Mouse (Mus musculus): ENCODE measurements around the gene Spint5.

Spint5 gene

DNA sequence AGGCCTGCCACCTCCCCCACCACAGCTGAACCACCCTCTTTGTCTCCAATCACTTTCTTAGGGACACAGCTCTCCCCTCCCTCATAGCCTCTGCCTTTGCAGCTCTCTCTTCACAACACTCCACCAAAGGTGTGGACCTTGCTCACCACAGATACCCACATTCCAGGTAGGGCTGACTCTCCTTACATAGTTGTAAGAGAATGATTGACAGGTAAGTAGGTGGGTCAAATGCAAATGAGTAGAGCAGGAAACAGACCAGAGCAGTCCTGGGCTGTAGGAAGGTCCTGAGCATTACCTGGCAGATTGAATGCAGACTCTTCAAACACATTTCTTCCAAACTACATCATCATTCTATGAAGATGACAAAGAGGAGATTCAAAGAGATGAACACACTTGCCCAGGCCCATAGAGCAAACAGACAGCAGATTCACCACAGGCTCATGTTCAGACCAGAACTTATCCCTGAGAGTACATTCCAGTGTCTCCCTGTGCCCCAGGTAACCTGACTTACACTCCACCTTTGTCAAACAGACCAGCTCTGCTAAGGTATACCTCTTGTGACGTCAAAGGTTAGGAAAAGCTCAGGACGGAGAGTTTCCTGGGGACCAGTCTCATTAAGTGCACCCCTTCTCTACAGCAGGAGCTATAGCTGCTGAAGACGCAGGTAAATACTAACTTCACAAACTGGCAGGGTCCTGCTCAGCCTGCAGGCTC lies 22.4 kb downstream of the Spint5 start:
- DNase-seq (ENCODE audit: low read depth, low spot score): no peak

DNA sequence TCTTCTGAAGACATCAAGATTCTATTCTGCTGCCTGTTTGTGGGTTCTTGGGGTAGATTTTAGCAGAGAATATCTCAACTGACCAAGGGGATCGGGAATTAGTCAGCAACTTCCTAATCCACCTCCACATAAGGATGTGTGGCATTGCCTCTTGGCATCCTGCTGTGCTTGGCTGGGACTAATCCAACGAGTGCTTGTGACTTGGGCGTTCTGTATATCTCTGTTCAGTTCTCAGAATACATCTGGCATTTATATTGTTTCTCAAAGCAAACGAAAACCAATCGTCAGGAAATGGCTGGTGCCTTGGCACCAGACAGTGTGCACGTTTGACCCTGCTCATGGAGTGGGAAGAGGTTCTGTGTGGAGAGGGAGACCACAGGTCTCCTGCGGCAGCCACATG lies 24.8 kb downstream of the Spint5 start:
- no peak for DNase-seq (ENCODE audit: low read depth, low spot score)

DNA sequence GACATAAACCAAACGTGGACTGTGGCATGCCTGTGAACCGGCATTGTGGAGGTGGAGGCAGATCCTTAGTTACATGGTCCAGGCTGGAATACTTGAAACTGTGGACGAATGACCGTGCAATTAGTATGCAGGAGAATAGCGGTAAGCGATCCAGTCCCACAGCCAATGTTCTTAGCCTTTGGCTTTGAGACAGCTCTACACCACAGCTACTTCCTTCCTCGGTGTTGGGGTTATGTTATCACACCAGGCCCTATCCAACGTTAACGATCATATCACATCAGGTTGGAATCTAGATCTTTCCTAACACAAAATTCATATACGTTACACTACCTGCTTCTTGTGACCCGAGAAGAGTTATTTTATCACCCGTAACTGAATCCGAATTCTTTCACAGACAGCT lies 29.9 kb downstream of the Spint5 start:
- no peak for DNase-seq (ENCODE audit: low read depth, low spot score)

DNA sequence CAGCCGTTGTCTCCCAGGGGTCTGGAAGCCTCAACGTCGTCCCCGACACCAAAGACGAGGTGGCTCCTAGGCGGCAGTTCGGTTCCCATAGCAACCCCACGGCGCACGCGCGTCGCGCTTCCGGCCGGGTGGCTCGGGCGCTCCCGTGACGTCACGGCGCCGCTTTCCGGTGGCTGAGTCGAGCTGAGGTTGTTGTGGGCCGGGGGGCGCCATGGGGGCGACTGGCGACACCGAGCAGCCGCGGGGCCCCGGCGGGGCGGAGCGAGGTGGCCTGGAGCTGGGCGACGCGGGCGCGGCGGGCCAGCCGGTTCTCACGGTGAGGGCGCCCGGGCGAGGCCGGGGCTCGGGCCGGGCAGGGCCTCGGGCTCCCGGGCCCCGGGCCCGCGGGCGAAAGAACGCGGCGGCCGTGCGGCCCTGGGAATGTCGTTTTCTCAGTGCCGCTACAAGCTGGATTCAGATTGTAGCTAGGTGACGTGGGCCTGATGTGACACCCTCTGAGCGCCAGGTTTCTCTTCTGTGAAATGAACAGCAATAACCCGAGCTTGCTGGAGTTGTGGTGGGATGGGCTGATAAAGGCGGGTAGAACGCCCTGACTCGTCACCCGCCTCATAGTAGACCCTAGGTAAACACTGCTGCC lies 30.9 kb downstream of the Spint5 start, which contains the start of the genes Wfdc3 and Dnttip1:
Gene Wfdc3 (minus strand): TSS at position 89 of the 637 bp plus-strand sequence.
Gene Dnttip1 (plus strand): TSS at position 141 of the 637 bp plus-strand sequence.
- DNase-seq (ENCODE audit: low read depth, low spot score): peak; percentile 95

DNA sequence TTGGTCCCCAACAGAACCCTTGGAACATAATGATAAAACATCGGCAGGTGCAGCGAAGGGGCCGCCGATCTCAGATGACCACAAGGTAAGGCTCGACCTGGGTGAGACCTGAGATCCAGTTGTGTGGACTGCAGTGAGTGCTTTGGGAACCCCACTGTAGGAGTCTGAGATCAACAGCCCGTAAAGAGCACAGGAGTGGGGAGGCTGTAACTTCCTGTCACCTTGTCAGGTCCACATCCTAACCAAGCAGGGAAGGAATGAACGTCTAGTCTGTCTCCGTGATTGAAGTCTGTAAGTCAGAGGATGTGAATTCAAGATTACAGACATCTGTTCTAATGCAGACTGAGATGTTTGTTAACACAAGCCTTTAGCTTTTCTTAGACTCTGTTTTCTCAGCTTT lies 31.6 kb downstream of the Spint5 start:
- no peak for DNase-seq (ENCODE audit: low read depth, low spot score)

DNA sequence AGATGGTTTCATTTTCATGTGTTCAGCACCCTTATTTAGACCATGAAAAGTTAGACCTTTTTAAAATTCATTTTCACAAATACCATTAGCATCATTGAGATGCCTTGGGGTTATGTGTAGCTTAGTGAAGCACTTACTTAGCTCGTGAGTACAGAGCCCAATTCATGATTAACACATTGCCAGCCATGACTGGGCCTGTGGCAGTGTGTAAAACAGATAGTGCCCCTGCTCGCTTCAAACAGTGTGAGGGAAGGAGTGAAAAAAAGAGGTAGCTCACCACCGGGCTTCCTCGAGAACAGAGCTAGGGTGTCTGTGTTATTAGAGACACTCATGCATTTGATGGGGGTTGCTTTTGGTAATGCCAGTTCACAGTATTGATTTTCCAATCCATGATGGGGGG lies 33.1 kb downstream of the Spint5 start:
- DNase-seq (ENCODE audit: low read depth, low spot score): no peak

DNA sequence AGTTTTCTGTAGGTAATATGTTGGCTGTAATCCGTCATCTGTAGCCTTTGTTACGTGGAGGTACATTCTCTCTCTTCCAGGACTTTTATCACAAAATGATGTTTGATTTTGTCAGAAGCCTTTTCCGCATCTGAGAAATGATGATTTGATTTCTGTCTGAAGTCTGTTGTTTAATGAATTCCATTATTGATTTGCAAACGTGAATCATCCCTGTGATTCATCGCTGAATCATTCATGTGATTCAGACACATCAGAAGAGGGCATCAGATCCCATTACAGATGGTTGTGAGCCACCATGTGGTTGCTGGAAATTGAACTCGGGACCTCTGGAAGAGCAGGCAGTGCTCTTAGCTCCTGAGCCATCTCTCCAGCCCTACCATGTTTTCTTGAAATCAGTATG lies 33.9 kb downstream of the Spint5 start:
- DNase-seq (ENCODE audit: low read depth, low spot score): no peak

DNA sequence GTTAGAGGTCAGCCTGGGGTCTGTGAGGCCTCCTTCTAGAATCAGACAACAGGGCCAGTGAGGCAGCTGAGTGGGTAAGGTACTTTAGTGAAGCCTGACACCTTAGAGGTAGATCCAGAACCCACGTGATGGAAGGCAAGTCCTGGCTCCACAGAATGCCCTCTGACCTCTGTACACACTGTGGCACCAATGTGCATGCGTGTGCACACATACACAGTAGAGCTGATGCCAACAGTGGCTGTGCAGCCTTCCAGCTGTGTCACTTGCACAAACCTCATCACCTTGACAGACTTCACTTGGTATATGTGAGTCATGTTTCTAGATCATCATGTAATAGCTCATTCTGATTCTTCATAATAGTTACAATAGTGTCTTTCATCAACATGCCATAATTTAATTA lies 37.3 kb downstream of the Spint5 start:
- DNase-seq (ENCODE audit: low read depth, low spot score): no peak

DNA sequence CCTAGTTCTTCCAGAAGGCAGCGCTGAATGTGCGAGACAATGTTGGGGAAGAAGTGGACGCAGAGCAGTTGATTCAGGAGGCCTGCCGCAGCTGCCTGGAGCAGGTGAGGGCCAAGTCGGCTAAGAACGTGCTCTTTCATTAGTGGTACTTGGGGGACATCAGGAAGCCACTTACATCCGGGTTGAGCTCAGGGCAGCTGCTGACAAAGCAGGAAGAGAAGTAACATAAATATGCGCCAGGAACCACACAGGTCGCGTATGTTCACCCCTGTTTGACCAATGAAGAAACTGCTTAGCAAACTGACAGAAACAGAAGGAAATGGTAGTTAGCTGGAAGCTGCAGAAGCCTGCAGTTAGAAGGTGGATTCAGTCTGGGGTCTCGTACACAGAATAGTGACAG lies 39.0 kb downstream of the Spint5 start:
- no peak for DNase-seq (ENCODE audit: low read depth, low spot score)

DNA sequence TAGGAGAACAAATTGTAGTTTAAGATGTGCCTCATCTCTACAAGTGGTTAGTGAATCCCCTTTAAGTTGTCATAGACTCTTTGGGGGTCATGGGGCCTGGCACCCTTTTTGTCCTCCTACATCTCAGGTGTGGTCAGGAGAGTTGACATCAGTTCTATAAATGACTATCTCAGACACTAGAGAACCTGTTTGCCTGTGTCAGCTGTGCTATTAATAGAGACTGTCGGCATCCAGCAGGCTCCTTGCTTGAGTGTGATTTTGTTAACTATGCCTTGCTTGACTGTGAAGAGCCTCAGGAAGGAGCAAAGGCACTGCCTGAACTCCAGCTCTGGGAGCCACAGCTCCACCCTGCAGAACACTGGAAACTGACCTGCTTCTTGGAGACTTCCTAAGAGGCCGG lies 39.7 kb downstream of the Spint5 start:
- no peak for DNase-seq (ENCODE audit: low read depth, low spot score)

DNA sequence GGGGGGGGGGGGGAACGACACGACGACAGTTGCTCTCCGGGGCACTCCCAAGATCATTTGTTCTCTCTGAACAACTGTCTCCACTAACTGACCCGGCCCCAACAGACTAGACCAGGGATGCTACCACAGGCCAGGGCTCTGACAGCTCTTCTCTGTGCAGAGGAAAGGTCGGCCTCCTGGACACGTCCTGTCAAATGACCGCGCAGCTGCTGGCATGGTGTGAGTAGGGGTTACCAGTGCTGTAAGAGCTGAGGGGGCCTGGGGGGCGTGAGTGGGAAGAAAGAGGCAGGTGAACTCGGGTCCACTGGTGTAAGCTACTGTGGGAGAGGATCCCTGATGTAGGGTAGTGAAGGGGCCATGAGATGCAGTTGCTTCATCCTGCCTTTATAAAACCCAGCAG lies 42.7 kb downstream of the Spint5 start:
- DNase-seq (ENCODE audit: low read depth, low spot score): no peak

DNA sequence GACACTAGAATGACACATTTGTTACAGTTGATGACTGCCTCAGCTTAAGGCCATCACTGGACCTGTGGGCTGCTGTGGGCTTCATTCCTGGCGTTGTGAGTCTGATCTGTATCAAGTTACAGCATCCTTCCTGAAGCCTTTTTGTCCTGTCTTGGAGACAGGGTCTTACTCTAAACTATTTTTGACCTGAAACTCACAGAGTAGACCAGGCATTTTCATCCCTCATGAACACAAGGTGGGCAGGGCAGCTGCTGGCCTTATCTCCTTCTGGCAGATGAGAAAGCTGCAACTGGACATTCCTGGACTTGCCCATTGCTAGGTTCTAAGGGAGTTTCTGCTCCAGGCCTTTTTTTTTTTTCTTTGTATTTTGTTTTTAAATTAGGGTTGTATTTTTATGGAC lies 43.6 kb downstream of the Spint5 start:
- DNase-seq (ENCODE audit: low read depth, low spot score): no peak

DNA sequence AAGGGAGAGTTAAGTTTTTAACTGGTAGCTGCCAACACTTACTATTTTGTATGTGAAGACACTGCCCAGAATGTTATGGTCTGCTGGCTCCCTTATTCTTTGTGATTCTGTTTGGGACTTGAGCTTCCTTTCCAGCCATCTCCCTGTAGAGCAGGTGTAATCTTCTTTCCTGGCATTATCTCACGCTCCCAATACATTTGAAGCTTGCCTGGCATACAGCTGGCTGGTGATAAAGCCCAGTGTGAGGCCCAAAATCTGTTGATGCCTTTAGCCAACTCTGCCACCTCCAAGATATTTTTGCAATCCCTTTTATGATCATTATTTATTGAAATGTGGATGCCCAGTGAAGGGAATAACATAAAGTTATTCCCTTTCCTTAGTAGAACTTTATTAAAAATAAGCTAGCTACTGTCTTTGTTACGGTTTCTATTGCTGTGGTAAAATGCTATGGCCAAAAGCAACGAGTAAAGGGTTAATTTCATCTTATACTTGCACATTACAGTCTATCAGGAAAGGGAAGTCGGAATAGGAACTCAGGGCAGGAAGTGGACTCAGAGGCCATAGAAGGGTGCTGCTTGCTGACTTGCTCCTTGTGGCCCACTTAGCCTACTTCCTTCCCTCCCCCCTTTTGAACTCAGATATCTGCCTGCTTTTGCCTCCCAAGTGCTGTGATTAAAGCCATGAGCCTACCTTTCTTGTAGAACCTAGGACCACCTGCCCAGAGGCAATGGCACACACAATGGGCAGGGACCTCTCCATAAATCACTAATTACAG lies 45.1 kb downstream of the Spint5 start:
- no peak for DNase-seq (ENCODE audit: low read depth, low spot score)

DNA sequence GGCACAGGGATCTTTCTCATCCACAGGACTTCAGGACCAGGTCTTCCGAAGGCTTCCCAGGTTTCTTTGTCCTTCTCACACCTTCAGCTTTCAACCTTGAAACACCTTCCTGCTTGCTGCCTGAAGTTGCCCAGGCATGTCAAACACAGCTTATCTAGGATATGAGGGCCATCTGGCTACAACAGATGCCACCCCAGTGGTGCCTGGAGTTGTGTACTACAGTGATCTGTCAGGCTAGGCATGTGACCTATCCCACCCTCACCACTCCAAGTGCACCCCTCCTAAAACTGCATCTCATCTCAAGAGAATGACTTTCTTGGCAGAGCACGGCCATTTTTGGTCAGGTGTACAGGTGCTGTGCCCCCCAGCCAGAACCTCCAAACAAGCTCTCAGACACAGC lies 46.4 kb downstream of the Spint5 start:
- DNase-seq (ENCODE audit: low read depth, low spot score): no peak

DNA sequence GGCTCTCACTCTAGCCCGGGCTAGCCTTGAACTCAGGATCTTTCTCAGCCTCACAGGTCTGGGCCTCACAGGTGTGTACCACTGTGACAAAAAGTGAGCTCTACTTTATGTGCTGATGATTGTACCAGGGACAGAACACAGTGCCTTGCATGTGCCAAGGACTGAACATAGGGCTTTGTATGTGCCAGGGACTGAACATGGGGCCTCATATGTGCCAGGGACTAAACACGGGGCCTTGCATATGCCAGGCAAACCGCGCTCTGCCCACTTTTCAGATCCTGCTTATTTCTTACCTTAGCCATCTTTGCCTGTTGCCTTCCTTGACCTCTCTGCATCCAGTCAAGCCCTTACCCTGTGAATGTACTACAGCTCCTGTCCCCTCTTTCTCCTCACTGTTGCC lies 46.9 kb downstream of the Spint5 start:
- DNase-seq (ENCODE audit: low read depth, low spot score): no peak

DNA sequence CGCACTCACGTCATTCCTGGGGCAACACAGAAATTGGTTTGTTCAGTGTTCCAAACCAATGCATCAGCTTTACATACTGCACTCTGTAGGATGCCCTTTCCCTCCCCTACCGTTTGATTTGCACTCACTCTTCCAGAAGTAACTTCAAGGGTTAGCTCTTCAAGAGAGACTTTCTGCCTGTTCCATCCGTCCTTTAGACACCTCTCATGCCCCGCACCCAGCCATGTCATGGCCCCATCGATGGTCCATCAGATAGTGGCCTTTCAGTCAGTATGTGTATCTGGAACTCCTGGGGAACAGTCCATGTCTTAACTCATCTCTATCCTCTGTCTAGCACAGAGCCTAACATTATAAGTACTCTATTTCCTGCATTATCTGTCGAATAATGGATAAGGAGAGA lies 47.5 kb downstream of the Spint5 start:
- no peak for DNase-seq (ENCODE audit: low read depth, low spot score)

DNA sequence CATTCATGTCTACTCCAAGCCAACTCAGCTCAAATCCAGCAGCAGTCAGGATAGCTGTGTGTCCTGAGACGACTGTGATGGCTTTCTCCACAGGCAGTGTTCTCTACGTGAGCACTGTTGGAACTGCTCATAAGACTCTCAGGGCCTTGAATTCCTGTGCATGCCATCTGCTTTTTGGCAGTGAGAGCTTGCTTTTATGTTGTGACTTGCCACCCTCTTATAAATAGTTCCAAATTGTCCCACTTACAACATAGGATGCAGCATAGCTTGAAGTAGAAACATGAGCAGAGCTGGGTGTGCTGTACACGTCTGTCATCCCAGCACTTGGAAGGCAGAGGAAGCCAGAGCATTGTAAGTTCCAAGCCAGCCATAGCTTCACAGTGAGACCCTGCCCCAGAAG lies 50.7 kb downstream of the Spint5 start:
- DNase-seq (ENCODE audit: low read depth, low spot score): no peak
